Mouse (Mus musculus) midbrain, embryonic 13.5 days (tissue): ENCODE data around the gene Skp1a. TPM values are rescaled to one million over a fixed set of nuclear protein-coding genes. Genes with fewer than 3 reads are reported as not detected.

Experiments
- ATAC-seq: fragments of 200-750 bp; cut with Nextera tagmentation; 2 replicates; pipeline ENCODE4 v1.8.0; 2017; ENCODE audit warnings: mild to moderate bottlenecking, moderate TSS enrichment, moderate library complexity
- H3K27ac ChIP-seq: fragments of 300-500 bp; sonication (generic); 2 replicates; pipeline ENCODE4 v1.5.1; 2015; ENCODE audit warnings: inconsistent platforms, mild to moderate bottlenecking, moderate library complexity
- H3K27me3 ChIP-seq: fragments of 300-500 bp; sonication (generic); 2 replicates; pipeline ENCODE4 v1.6.1; 2015; ENCODE audit warnings: mild to moderate bottlenecking, inconsistent platforms
- H3K36me3 ChIP-seq: fragments of 300-500 bp; sonication (generic); 2 replicates; pipeline ENCODE4 v1.6.1; 2015; ENCODE audit warnings: mild to moderate bottlenecking, inconsistent platforms
- H3K4me1 ChIP-seq: fragments of 300-500 bp; sonication (generic); replicated peaks from 2 replicates; pipeline ENCODE4 v1.6.1; 2015; ENCODE audit warnings: inconsistent platforms
- H3K4me2 ChIP-seq: fragments of 300-500 bp; sonication (generic); replicated peaks from 2 replicates; pipeline ENCODE4 v1.6.1; 2015; ENCODE audit warnings: moderate library complexity, mild to moderate bottlenecking, inconsistent platforms
- H3K4me3 ChIP-seq: fragments of 300-500 bp; sonication (generic); replicated peaks from 2 replicates; pipeline ENCODE4 v1.5.1; 2015; ENCODE audit warnings: mild to moderate bottlenecking, inconsistent platforms
- H3K9ac ChIP-seq: fragments of 300-500 bp; sonication (generic); replicated peaks from 2 replicates; pipeline ENCODE4 v1.6.1; 2015; ENCODE audit warnings: mild to moderate bottlenecking, inconsistent platforms
- H3K9me3 ChIP-seq: fragments of 300-500 bp; sonication (generic); 2 replicates; pipeline ENCODE4 v1.6.1; 2016; ENCODE audit warnings: mild to moderate bottlenecking, inconsistent platforms
- WGBS: fragments of 180-500 bp; shearing (Covaris S2); methylation state at CpG from one replicate; pipeline ENCODE4 v1.1.7; 2015; 5-methylcytosine and 5-hydroxymethylcytosine counted together
- polyA plus RNA-seq: library from polyadenylated mRNA; unstranded; fragments of >200 nt; fragmentation: Nextera tagmentation; extraction: Ambion mirVana; gene quantifications from 2 replicates; pipeline ENCODE4 v1.2.1, GENCODE M21; 2015

The Skp1a gene
- polyA plus RNA-seq, 1 experiment from 2014 or later = 1,061 TPM

DNA sequence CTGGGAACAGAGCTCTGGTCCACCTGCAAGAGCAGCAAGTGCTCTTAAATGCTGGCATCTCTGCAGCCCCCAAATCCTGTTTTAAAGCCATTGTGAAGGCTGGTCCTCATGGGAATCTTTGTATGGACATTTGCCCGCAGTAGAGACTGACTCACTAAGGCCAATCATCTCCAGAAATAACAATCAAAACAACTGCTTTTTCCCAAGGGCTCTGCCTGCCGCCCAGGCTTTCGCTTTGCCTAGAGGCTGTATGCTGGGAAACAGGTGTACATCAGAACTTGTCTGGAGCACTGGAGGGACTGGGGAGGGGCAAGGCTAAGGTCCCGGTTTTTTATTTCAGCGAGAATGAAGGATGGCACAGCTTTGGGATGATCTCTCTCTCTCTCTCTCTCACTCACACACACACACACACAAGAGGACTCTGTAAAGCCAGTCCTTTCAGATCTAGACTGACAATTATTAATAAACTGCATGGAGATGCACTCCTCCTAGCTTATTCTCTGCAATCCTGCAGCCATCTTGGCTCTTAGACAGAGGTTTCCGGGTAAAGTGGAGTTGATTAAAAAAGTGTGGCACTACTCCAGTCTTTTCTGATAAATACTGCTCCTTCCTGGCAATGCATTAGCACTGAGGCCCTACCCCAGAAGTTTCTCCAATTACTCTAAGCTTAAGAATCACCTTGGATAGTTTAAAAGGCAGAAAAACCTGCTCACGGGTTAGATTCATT is 2.9 kb upstream of the Skp1a start:
- peaks cover 21% of the 10 kb centered on the region for H3K4me1 ChIP-seq
- H3K9ac ChIP-seq = no peak overlapping the region
- peaks cover 9% of the 10 kb centered on the region for H3K27me3 ChIP-seq
- no peaks in the 10 kb centered on the region for H3K9me3 ChIP-seq
- H3K4me2 ChIP-seq = no peak overlapping the region
- ATAC-seq = no peak
- H3K4me3 ChIP-seq = no peak overlapping the region
- no peak overlapping the region for H3K27ac ChIP-seq
- 83% methylated on average over 7 of the region's 7 CpGs for WGBS
- H3K36me3 ChIP-seq = no peaks in the 10 kb centered on the region

DNA sequence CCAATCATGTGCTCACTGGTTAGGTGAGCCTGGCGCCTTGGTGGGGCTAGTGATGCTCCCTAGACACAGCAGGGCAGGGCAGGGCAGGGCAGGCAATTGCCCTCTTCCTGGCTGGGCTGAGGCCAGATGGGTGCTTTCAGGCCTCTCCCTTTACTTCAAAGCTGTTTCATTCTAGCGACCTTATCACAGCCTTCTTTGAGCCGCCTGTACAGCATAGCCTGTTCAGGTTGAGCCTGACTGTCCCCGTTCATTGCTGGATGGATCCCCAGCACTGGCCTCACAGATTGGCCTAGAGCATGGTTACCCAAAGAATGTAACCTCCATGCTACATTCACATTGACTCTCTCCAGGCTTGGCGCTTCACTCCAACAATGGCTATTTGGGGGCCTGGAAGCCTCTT is 1.1 kb upstream of the Skp1a start:
- Histone ChIP-seq H3K36me3 (peaks cover 1% of the 10 kb centered on the region; the same call in 1 of the 2 replicates), H3K4me1 (peaks cover 31% of the 10 kb centered on the region), H3K9me3 (no peaks in the 10 kb centered on the region), H3K27ac (no peak overlapping the region), H3K4me3 (peak overlapping the region; percentile 91), H3K9ac (peak overlapping the region; percentile 99), H3K4me2 (peak overlapping the region; percentile 80), H3K27me3 (no peaks in the 10 kb centered on the region)
- WGBS = 59% methylated on average over 5 of the region's 5 CpGs
- ATAC-seq = no peak

DNA sequence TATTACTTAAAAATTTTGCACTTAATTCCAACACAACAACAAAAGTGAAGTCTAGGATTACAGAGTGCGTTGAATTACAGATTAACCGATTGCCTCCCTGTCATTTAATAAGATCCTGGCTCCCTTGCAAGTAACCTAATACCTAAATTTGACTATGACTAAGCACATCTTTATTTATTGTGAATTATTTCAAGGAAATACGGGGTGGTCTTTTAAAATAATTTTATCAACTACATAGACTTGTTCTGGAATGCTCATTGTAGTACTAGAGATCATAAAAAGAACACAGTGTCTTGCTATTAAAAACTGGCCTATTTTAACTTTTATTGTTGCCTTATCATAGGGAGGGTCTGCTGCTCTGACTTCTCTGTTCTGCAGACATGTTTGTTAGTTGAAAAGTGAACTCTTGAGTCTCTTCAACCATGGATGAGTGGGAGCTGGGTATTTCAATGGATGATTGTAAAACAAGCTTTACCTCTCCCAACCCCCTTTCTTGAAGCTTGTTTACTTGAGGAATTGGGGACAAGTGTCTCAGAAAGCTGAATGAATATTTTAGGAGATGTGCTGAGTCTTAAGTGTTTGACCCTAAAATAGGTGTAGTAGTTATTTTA is 1.4 kb downstream of the Skp1a start:
- Histone ChIP-seq H3K4me1 (peaks cover 31% of the 10 kb centered on the region), H3K4me3 (peak overlapping the region; percentile 91), H3K36me3 (peaks cover 17% of the 10 kb centered on the region), H3K9ac (peak overlapping the region; percentile 99), H3K4me2 (peak overlapping the region; percentile 80), H3K9me3 (no peaks in the 10 kb centered on the region), H3K27me3 (no peaks in the 10 kb centered on the region), H3K27ac (no peak overlapping the region)
- WGBS = 33% methylated on average over 3 of the region's 3 CpGs
- no peak for ATAC-seq

DNA sequence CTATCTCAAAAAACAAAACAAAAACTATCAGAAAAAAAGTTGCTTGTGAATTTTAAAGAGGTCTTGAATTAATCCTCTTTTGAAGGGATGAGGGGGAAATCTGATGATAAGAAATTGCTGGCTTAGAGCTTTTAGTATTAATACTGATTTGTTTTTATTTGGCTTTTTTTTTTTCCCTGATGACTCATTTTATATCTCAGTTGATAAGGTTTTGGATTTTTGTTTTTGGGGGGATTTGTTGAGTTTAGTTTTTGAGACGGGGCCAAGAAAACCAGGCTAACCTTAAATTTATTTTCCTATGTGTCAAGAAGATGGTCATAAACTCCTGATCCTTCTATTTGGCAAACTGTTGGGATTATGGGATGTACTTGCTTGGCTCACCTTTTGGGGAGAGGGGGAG is 2.1 kb downstream of the Skp1a start:
- Histone ChIP-seq H3K9me3 (no peaks in the 10 kb centered on the region), H3K4me2 (peak overlapping the region; percentile 80), H3K4me3 (0 out of 2 replicates have a peak overlapping the region, but pooled peaks have one; percentile 91), H3K36me3 (peaks cover 23% of the 10 kb centered on the region), H3K27me3 (no peaks in the 10 kb centered on the region), H3K9ac (peak overlapping the region; percentile 99; the same call in 1 of the 2 replicates), H3K27ac (no peak overlapping the region), H3K4me1 (peaks cover 31% of the 10 kb centered on the region)
- 92% methylated on average over 1 of the region's 1 CpGs for WGBS
- ATAC-seq = no peak

DNA sequence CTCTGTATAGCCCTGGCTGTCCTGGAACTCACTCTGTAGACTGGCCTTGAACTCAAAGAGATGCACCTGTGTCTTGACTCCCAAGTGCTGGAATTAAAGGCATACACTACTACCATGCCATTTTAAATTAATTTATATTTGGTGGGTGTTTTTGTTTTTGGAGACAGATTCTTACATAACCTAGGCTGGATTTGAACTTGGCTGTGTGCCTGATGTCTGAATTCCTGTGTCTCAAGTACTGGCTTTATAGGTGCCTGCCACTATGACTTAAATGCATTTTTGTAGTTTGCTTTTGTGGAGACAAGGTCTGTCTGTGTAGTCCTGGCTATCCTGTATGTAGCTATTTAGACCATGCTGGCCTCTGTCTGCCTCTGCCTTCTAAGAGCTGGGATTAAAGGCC is 2.7 kb downstream of the Skp1a start:
- H3K9me3 ChIP-seq = no peaks in the 10 kb centered on the region
- peak overlapping the region; percentile 4; the same call in 1 of the 2 replicates for H3K4me2 ChIP-seq
- H3K27me3 ChIP-seq = no peaks in the 10 kb centered on the region
- 0 out of 2 replicates have a peak overlapping the region, but pooled peaks have one; percentile 1 for H3K4me3 ChIP-seq
- H3K4me1 ChIP-seq = peaks cover 31% of the 10 kb centered on the region
- H3K27ac ChIP-seq = no peak overlapping the region
- H3K9ac ChIP-seq = no peak overlapping the region
- peaks cover 26% of the 10 kb centered on the region for H3K36me3 ChIP-seq
- no peak for ATAC-seq

DNA sequence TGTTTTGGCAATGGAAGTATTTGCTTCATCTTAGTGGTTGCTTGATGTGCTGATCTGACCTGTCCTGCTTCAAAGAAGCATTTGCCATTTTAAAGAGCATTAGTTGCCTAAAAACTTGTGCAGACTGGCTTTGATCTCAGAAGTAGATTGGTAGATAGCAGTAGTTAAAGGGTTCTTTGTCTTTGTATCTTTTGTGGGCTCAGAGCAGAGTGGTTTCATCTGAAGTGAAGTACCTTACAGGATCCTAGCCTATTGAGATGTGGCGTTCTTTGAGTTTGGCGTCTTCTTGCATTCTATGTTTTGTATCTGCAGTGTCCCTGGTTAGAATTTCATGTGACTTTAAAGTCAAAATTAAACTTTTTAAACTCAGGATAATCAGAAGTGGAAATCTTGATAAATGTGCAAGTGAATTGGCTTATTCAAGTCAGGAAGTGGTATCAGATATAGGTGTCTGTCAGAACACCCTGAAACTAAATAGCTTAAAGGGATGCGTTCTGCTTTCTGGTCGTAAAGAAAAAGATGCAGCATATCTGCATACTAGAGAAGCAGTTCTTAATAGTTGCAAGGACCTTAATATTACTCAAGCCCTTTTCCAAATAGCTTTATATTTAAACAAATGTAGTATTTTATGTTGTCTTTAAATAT is 9.2 kb downstream of the Skp1a start:
- H3K9me3 ChIP-seq = no peaks in the 10 kb centered on the region
- peaks cover 58% of the 10 kb centered on the region for H3K36me3 ChIP-seq
- H3K27me3 ChIP-seq = no peaks in the 10 kb centered on the region
- no peak for ATAC-seq
- no peak overlapping the region for H3K9ac ChIP-seq
- no peak overlapping the region for H3K4me3 ChIP-seq
- WGBS = 91% methylated on average over 4 of the region's 4 CpGs
- H3K27ac ChIP-seq = no peak overlapping the region
- H3K4me1 ChIP-seq = no peaks in the 10 kb centered on the region
- H3K4me2 ChIP-seq = no peak overlapping the region

DNA sequence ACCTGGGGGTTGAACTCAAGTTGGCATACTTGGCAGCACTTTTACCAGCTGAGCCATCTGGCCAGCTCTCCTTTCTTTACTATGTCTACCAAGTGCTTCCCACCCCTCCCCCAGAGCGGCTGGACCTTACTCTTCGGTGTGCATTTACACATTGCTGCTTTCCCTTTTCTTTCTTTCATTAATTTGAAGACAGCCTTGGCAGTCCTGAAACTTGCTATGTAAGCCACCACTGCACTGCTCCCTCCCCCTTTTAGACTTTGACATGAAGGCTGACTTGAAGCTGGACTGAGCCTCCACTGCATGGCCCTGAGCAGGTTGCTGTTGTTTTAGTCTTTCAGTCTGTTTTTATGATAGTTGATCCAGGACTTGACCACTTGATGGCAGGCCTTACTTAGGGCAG is 17.7 kb downstream of the Skp1a start:
- H3K9ac ChIP-seq = no peak overlapping the region
- WGBS = 91% methylated on average over 2 of the region's 2 CpGs
- ATAC-seq = no peak
- no peak overlapping the region for H3K4me2 ChIP-seq
- no peaks in the 10 kb centered on the region for H3K4me1 ChIP-seq
- H3K27me3 ChIP-seq = no peaks in the 10 kb centered on the region
- H3K9me3 ChIP-seq = no peaks in the 10 kb centered on the region
- H3K36me3 ChIP-seq = peaks cover 44% of the 10 kb centered on the region
- H3K4me3 ChIP-seq = no peak overlapping the region
- no peak overlapping the region for H3K27ac ChIP-seq

DNA sequence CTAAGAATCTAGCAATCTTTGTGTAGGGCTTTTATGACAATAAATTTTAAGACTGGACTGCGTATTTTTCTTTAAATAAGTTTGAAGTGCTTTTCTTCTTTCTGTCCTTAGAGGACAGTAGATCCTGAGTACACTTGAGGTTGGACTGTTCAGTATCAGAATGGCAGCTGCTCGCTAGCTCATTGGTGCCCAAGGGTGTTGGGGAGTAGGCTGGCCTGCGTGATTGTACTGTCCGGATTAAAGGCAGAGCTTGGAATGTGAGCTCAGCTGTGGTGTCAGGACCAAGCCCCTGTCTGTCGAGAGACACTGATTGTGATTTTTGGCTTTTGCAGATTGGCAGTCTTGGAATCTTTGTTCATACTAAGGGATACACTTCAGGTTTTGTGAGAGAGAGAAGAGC is 20.0 kb downstream of the Skp1a start:
- 71% methylated on average over 5 of the region's 5 CpGs for WGBS

DNA sequence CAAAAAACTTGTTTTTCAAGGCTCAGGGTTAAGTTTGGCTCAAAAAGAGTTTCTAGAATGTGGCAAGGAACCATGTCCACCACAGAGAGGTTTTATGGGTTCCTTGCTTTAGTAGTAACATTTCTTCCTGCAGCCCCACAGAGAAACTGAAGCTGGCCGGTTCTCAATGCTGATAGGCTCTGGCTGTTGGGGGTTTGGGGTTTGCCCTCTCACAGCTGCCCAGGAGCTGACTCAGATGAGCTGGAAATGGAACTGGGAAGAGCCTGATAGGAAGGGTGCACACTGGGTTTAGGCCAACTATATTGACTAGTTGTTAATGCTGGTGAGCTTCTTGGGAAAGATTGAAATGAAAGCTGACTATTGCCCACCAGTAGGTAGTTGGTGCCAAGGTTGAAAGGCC is 20.9 kb downstream of the Skp1a start:
- Histone ChIP-seq H3K4me3 (no peak overlapping the region), H3K9ac (no peak overlapping the region), H3K27me3 (no peaks in the 10 kb centered on the region), H3K9me3 (no peaks in the 10 kb centered on the region), H3K27ac (no peak overlapping the region), H3K4me1 (no peaks in the 10 kb centered on the region), H3K4me2 (no peak overlapping the region), H3K36me3 (peaks cover 22% of the 10 kb centered on the region)
- no peak for ATAC-seq
- 77% methylated on average over 1 of the region's 1 CpGs for WGBS

More for the DNA sequence above, 20.0 kb downstream of the Skp1a start:
- H3K4me1 ChIP-seq = no peaks in the 10 kb centered on the region
- H3K9ac ChIP-seq = no peak overlapping the region
- no peak overlapping the region for H3K4me3 ChIP-seq
- peaks cover 31% of the 10 kb centered on the region for H3K36me3 ChIP-seq
- H3K4me2 ChIP-seq = no peak overlapping the region
- H3K27me3 ChIP-seq = no peaks in the 10 kb centered on the region
- ATAC-seq = no peak
- H3K27ac ChIP-seq = no peak overlapping the region
- no peaks in the 10 kb centered on the region for H3K9me3 ChIP-seq

DNA sequence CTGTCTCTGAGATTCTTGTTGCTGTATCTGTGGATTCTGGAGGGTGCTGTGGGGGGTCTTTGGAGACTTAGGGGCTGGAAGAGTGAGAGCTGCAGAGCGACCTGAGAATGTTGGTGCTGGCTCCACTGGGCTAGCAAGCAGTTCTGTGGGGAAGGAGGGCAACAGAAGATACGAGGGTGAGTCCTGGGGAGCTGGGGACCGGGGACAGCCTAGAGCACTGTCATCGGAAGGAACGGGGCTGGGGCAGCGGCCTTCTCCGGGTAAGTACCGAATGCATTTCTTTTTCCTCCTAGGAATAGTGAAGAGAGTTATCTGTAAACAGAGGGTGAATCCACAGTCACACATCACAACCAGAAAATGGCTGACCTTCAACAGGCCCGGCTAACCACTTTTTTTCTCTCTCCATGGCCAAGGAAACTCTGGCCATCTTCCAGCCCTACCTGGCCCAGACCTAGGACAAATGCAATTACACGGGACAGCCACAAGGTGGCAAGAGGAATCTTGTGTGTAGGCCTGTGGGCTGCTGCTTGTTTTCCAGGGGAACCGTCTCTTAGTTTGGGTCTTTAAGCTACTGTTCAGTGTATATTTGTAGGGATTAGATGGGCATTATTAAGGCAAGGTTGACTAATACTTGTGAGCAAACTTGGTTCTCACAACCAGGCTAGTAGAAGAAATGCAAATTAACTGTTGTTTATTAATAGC is 22.0 kb downstream of the Skp1a start:
- WGBS = 65% methylated on average over 11 of the region's 11 CpGs
- Histone ChIP-seq H3K4me1 (no peaks in the 10 kb centered on the region), H3K9me3 (no peaks in the 10 kb centered on the region), H3K9ac (no peak overlapping the region), H3K4me2 (no peak overlapping the region), H3K4me3 (no peak overlapping the region), H3K36me3 (peaks cover 13% of the 10 kb centered on the region), H3K27me3 (no peaks in the 10 kb centered on the region), H3K27ac (no peak overlapping the region)
- peak; percentile 81 for ATAC-seq

DNA sequence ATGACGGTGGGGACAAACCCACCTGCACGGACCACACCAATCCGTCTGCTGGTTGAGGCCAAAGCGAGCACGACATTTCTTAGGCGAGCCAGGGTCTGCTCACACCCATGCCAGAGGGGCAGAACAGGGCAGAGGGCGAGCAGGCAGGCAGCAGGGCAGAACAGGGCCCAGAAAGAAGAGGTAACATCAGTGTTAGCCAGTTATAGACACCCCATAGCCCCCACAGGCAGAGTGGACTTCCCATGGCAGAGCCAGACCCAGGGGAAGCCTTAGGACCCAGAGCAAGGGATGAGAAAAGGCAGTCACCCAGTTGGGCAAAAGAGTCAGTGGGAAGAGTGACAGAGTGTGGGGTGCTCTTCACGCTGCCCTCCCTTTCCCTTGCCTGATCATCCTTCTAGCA is 23.3 kb downstream of the Skp1a start:
- no peak overlapping the region for H3K4me2 ChIP-seq
- H3K9ac ChIP-seq = no peak overlapping the region
- H3K9me3 ChIP-seq = no peaks in the 10 kb centered on the region
- no peaks in the 10 kb centered on the region for H3K4me1 ChIP-seq
- no peak for ATAC-seq
- no peak overlapping the region for H3K27ac ChIP-seq
- H3K36me3 ChIP-seq = peaks cover 3% of the 10 kb centered on the region; the same call in 1 of the 2 replicates
- 95% methylated on average over 8 of the region's 8 CpGs for WGBS
- no peaks in the 10 kb centered on the region for H3K27me3 ChIP-seq
- H3K4me3 ChIP-seq = no peak overlapping the region

DNA sequence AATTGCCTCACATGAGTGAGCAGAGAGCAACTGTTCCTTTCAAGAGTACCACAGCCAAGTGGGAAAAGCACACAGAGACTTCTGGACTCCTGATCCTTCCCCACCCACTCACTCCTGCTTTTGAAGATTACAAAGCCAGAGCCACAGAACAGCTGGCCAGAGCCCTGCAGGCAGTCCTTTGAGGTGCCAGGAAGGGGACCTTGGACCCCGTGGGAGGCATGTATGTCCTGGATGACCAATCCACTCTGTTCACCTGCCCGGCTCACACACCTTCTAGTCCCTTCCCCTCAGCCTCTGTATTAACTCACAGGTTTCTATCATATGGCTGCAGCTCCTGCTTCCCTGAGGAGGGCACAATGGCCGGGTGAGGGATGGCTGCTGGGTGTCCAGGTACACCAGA is 25.6 kb downstream of the Skp1a start:
- Histone ChIP-seq H3K9ac (no peak overlapping the region), H3K36me3 (peaks cover 3% of the 10 kb centered on the region; the same call in 1 of the 2 replicates), H3K27ac (no peak overlapping the region), H3K27me3 (no peaks in the 10 kb centered on the region), H3K4me3 (no peak overlapping the region), H3K9me3 (no peaks in the 10 kb centered on the region), H3K4me1 (no peaks in the 10 kb centered on the region), H3K4me2 (no peak overlapping the region)
- 90% methylated on average over 3 of the region's 3 CpGs for WGBS
- no peak for ATAC-seq
